Mouse (Mus musculus): Measurements from ENCODE around the gene Pnpla2. TPM values are rescaled to one million over a fixed set of nuclear protein-coding genes. Genes with fewer than 3 reads are reported as not detected.
A peak's percentile ranks its signal among the peaks of the same experiment; 100 is the strongest.

Pnpla2 gene
- polyA plus RNA-seq, 1 experiment from 2014 or later: 22.0 TPM

DNA sequence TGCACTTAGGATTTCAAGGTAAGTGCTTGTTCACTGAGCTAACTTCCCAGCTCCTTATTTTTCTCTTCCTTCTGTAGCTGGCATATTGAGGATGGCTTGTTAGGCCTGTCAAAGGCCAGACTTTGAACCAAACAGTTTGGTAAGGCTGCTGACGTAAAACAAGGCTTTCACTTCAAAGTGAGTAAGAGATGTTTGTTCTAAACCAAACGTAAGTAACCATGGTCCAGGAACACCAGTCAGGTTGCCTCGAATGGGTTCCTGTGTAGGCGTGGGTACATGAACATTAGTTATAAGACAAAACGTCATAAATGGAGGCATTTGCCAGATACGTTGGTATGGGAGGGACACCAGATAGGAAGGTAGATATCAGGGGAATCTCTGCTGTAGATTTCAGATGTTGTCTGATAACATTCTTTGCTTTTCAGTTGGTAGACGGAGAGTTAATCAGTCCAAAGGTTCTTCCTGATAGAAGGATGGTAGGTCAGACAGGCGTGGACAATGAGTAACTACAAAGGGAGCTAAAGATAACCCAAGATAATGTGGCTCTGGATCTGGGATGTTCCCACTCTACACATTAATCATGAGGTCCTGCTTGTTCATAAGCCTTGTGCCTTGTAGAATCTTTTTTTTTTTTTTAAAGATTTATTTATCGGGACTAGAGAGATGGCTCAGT lies 34.8 kb upstream of the Pnpla2 start:
- Histone ChIP-seq H3K9me3 (no peaks in the 10 kb centered on the region), H3K27me3 (no peaks in the 10 kb centered on the region), H3K36me3 (no peaks in the 10 kb centered on the region), H3K4me2 (replicated peaks) (no peak overlapping the region), H3K4me1 (peaks cover 4% of the 10 kb centered on the region; the same call in 1 of the 2 replicates), H3K4me3 (no peak overlapping the region), H3K27ac (replicated peaks) (no peak overlapping the region), H3K9ac (replicated peaks) (no peak overlapping the region)
- no peak for ATAC-seq (replicated peaks)
- WGBS: 87% methylated on average over 9 of the region's 9 CpGs

DNA sequence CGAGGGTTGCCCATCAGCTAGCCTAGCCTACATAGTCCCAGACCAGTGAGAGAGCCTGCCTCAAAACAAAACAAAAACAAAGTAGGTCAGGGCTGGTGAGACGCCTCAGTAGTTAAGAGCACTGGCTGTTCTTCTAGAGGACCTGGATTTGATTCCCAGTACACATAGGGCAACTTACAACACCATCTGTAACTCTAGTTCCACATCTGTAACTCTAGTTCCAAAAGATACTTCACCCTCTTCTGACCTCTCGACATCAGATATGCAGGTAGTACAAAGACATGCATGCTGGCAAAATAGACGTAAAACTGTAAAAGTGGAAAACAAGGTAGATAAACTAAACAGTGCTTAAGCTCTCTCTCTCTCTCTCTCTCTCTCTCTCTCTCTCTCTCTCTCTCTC lies 31.2 kb upstream of the Pnpla2 start:
- 73% methylated on average over 4 of the region's 4 CpGs for WGBS
- no peak for ATAC-seq (replicated peaks)
- Histone ChIP-seq H3K4me2 (replicated peaks) (no peak overlapping the region), H3K36me3 (no peaks in the 10 kb centered on the region), H3K27ac (replicated peaks) (no peak overlapping the region), H3K9me3 (no peaks in the 10 kb centered on the region), H3K27me3 (no peaks in the 10 kb centered on the region), H3K4me1 (peaks cover 10% of the 10 kb centered on the region), H3K4me3 (no peak overlapping the region), H3K9ac (replicated peaks) (no peak overlapping the region)

- H3K4me2 ChIP-seq (replicated peaks): no peak overlapping the region
- no peaks in the 10 kb centered on the region for H3K27me3 ChIP-seq
- 84% methylated on average over 12 of the region's 12 CpGs for WGBS
- H3K27ac ChIP-seq (replicated peaks): no peak overlapping the region
- ATAC-seq (replicated peaks): no peak
- peaks cover 21% of the 10 kb centered on the region for H3K4me1 ChIP-seq
- no peaks in the 10 kb centered on the region for H3K9me3 ChIP-seq
- H3K9ac ChIP-seq (replicated peaks): no peak overlapping the region
- no peak overlapping the region for H3K4me3 ChIP-seq
- peaks cover 22% of the 10 kb centered on the region for H3K36me3 ChIP-seq
Observed at GRCm38 (mm10) chr7:141426948-141427730, 27.9 kb upstream of the Pnpla2 start.

DNA sequence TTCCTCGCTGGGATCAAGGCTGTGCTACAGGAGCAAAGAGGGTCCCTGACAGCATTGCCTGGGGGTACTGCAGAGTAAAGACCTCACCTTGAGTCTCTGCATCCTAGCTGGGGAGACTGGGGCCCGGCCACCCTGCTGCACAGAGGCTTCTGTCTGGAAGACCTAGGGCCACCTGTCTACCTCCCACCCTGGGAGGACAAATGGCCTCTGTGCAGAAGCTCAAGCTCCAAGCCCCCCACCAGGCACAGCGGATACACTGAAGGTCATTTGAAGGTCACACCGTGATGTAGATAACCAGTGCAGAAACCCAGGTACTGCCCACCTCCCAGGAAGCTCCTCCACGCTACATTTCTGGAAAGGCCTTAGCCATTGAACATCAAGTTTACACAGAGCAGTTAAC lies 26.3 kb upstream of the Pnpla2 start:
- H3K4me2 ChIP-seq (replicated peaks): peak overlapping the region; percentile 88
- H3K4me1 ChIP-seq: peaks cover 35% of the 10 kb centered on the region
- peak overlapping the region; percentile 53 for H3K4me3 ChIP-seq
- H3K27me3 ChIP-seq: no peaks in the 10 kb centered on the region
- ATAC-seq (replicated peaks): 0 out of 2 replicates have a peak, but pooled peaks have one; percentile 3
- peak overlapping the region; percentile 71 for H3K9ac ChIP-seq (replicated peaks)
- H3K27ac ChIP-seq (replicated peaks): peak overlapping the region; percentile 70
- WGBS: 44% methylated on average over 5 of the region's 5 CpGs
- H3K9me3 ChIP-seq: no peaks in the 10 kb centered on the region
- peaks cover 22% of the 10 kb centered on the region for H3K36me3 ChIP-seq

GRCm38 (mm10) chr7:141429310-141429709 lies 25.7 kb upstream of the Pnpla2 start, which contains the start of gene Cend1:
TSS of gene Cend1 (minus strand) at chr7:141429491.
- Histone ChIP-seq H3K9me3 (no peaks in the 10 kb centered on the region), H3K27ac (replicated peaks) (peak within 1 kb of the TSS; percentile 70), H3K4me1 (peaks cover 40% of the 10 kb centered on the region), H3K36me3 (peaks cover 22% of the 10 kb centered on the region), H3K4me2 (replicated peaks) (peak within 1 kb of the TSS; percentile 88), H3K4me3 (peak within 1 kb of the TSS; percentile 53), H3K27me3 (no peaks in the 10 kb centered on the region), H3K9ac (replicated peaks) (peak within 1 kb of the TSS; percentile 71)
- peak; percentile 83 for ATAC-seq (replicated peaks)
- WGBS: 4% methylated on average over 19 of the region's 19 CpGs

- H3K4me2 ChIP-seq (replicated peaks): peak overlapping the region; percentile 88
- 62% methylated on average over 9 of the region's 9 CpGs for WGBS
- H3K9me3 ChIP-seq: no peaks in the 10 kb centered on the region
- peak overlapping the region; percentile 70 for H3K27ac ChIP-seq (replicated peaks)
- no peak for ATAC-seq (replicated peaks)
- H3K9ac ChIP-seq (replicated peaks): peak overlapping the region; percentile 71; the same call in 1 of the 2 replicates
- H3K4me3 ChIP-seq: peak overlapping the region; percentile 53
- H3K27me3 ChIP-seq: no peaks in the 10 kb centered on the region
- peaks cover 46% of the 10 kb centered on the region for H3K4me1 ChIP-seq
- H3K36me3 ChIP-seq: peaks cover 22% of the 10 kb centered on the region
Observed at GRCm38 (mm10) chr7:141429840-141430584, 25.0 kb upstream of the Pnpla2 start.

DNA sequence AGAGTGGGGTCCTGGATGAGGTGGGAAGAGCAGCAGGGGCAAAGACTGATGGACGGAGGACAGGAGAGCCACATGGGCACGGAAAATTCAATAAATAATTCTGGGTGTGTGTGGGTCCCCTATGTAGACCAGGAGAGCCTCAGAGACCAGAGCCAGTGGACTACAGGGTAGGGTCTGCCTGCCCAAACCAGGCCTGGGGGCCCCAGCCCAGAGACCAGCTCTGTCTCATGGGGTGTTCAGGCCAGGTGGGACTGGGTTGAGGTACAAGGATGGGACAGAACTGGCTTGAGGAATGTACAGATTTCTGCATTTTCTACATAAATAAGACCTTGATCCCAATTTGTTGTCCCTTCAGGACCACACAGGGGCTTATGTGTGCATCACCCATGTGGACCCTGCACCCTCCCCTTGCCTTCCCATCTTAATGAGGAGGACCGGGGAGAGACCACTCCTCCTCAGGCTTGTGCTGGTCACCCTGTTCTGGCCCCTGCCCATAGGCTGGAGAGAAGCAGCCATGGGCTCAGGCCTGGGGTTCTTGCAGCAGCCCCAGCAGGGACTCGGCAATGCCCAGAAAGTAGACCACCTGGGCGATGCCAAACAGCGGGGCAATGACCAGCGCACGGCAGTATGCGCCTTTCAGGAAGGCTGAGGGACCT lies 24.3 kb upstream of the Pnpla2 start:
- H3K36me3 ChIP-seq: peaks cover 22% of the 10 kb centered on the region
- no peak overlapping the region for H3K4me3 ChIP-seq
- WGBS: 96% methylated on average over 9 of the region's 9 CpGs
- H3K9me3 ChIP-seq: no peaks in the 10 kb centered on the region
- no peaks in the 10 kb centered on the region for H3K27me3 ChIP-seq
- H3K27ac ChIP-seq (replicated peaks): no peak overlapping the region
- peaks cover 52% of the 10 kb centered on the region for H3K4me1 ChIP-seq
- H3K9ac ChIP-seq (replicated peaks): no peak overlapping the region
- H3K4me2 ChIP-seq (replicated peaks): no peak overlapping the region
- ATAC-seq (replicated peaks): no peak

DNA sequence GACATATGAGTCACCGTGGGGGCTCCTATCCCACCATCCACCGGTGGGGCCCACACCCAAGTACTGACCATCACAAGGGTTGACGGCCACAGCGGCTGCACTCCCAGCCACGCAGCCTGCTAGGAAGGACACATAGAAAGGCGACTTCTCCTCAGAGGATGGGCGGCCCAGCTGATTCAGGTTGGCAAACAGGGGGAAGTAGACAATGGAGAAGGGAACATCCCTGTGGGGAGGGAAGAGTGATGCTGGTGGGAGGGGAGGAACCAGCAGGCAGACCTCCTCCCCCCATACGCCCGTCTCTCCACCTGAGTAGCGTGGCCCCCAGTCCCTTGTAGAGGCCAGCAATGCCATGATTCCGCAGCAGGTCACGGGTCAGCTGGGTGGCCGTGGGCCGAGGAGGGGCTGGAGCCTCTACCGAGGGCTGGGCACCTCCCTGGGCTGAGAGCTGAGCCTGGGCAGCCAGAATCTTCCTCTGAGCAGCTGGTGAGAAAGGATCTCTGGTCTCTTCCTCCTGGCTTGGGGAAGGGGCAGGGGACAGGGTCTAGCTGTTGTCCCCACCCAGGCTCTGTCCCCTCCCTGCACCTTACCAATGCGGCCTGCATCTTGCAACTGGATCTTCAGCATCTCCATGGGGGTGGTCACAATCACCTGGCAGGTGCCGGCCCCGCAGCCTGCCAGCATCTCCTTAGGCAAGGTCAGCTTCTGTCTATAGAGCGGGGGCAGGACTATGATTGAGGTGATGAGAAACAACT lies 23.4 kb upstream of the Pnpla2 start:
- Histone ChIP-seq H3K4me2 (replicated peaks) (no peak overlapping the region), H3K9ac (replicated peaks) (no peak overlapping the region), H3K27ac (replicated peaks) (no peak overlapping the region), H3K27me3 (no peaks in the 10 kb centered on the region), H3K4me3 (no peak overlapping the region), H3K9me3 (no peaks in the 10 kb centered on the region), H3K36me3 (peaks cover 22% of the 10 kb centered on the region), H3K4me1 (peaks cover 61% of the 10 kb centered on the region)
- no peak for ATAC-seq (replicated peaks)
- WGBS: 96% methylated on average over 19 of the region's 19 CpGs

DNA sequence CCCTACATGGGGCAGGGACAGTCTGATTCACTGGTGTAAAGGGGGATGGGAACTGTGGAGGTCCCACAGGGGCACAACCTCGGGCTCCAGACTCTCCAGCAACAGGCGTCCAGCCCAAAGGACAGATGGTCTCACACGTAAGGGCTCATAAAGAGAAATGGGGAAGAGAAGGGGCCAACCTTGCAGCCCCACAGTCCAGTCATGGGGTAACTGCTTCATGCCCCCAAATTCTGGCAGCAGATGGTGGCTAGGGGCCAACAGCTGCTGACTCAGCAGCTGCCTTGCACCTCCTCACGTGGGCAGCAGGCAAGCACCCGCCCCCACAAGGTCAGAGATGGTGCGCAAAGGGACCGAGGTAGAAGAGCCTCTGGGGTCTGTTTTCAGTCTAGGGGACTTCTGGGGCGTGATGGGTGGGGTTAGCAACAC lies 22.8 kb upstream of the Pnpla2 start:
- Histone ChIP-seq H3K9ac (replicated peaks) (no peak overlapping the region), H3K27ac (replicated peaks) (no peak overlapping the region), H3K9me3 (no peaks in the 10 kb centered on the region), H3K4me3 (no peak overlapping the region), H3K27me3 (no peaks in the 10 kb centered on the region), H3K4me2 (replicated peaks) (no peak overlapping the region), H3K36me3 (peaks cover 22% of the 10 kb centered on the region), H3K4me1 (peaks cover 67% of the 10 kb centered on the region)
- WGBS: 90% methylated on average over 8 of the region's 8 CpGs
- no peak for ATAC-seq (replicated peaks)

GRCm38 (mm10) chr7:141432741-141433516 lies 22.1 kb upstream of the Pnpla2 start:
- H3K4me1 ChIP-seq: peaks cover 71% of the 10 kb centered on the region
- WGBS: 80% methylated on average over 6 of the region's 6 CpGs
- H3K4me2 ChIP-seq (replicated peaks): 0 out of 2 replicates have a peak overlapping the region, but pooled peaks have one; percentile 2
- peak overlapping the region; percentile 72; the same call in 1 of the 2 replicates for H3K9ac ChIP-seq (replicated peaks)
- no peak overlapping the region for H3K27ac ChIP-seq (replicated peaks)
- no peaks in the 10 kb centered on the region for H3K9me3 ChIP-seq
- ATAC-seq (replicated peaks): no peak
- H3K27me3 ChIP-seq: no peaks in the 10 kb centered on the region
- H3K4me3 ChIP-seq: peak overlapping the region; percentile 56; the same call in 1 of the 2 replicates
- H3K36me3 ChIP-seq: peaks cover 22% of the 10 kb centered on the region
